Mouse (Mus musculus) lung, postnatal 14 days (tissue): ENCODE data around the gene Hormad1.
"Not testable (repeated sequence)": the region's sequence is repeated elsewhere in the genome, so short reads cannot be mapped to it uniquely, and the experiment has no call there.

ENCODE experiments used
- DNase-seq: peaks from one replicate; pipeline ENCODE4 v3.0.0; 2021

The Hormad1 gene

GRCm38 (mm10) chr3:95559437-95559836 is at the start of gene Hormad1:
TSS of gene Hormad1 (plus strand) at chr3:95559677.
- DNase-seq = no peak

DNA sequence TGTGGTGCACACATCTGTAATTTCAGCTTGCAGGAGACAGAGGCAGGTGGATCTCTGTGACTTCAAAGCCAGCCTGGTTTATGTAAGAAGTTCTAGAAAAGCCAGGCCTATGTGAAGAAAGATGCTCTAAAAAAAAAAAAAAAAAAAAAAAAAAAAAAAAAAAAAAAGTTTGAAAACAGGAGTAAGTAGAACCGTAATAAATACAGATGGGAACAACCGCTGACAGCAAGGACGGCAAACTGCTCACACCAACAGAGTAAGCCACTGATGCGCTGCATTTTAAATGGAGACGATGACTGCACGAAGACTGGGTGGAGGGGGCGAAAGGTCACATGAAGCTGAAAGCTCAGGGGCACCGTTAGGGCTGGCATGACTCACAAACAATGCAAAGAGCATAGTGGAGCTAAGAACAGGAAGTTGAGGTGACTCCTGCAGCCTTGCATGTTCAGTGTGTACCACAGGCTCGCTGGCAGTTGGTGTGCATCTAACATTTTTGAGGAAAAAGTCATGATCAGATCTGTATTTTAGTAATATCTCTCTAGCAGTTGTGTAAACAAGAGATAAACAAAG is 47.8 kb upstream of the Hormad1 start:
- no peak for DNase-seq

- DNase-seq = no peak
Measured at GRCm38 (mm10) chr3:95516614-95517041, 42.8 kb upstream of the Hormad1 start.

DNA sequence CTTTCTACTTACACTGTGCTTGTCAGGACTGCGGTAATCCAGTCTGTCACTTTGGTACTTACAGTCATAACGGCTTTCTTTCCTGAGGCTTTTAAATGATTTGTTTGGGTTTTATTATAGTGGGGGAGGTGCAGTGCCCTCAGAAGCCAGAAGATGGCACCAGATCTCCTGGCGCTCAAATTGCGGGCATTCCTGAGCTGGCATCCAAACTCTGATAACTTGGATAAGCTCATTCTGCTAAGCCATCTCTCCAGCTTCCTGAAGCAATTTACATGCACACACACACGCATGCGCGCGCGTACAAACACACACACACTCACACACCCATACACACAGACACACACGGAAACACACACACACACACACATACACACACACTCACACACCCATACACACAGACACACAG is 42.0 kb upstream of the Hormad1 start:
- peak; percentile 77 for DNase-seq

- no peak for DNase-seq
Measured at GRCm38 (mm10) chr3:95518891-95519290, 40.6 kb upstream of the Hormad1 start.

DNA sequence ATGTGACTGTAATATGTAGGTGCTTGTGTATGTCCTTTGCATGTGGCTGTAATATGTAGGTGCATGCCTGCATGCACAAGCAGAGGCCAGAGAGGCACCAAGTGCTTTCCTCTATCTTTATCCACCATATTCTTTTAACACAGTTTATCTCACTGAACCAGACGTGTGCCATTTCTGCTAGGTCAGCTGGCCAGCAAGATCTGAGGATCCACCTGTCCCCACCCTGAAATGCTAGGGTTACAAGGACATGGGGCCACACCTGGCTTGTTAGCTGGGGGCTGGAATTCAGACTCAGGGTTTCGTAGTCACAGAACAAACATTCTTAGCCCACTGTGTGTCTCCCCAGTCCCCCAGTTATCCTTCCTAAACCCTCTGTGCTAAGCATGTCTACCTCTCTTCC is 40.2 kb upstream of the Hormad1 start:
- DNase-seq = no peak

GRCm38 (mm10) chr3:95520100-95520499 is 39.4 kb upstream of the Hormad1 start:
- no peak for DNase-seq

- DNase-seq = peak; percentile 22
Measured at GRCm38 (mm10) chr3:95521168-95521567, 38.3 kb upstream of the Hormad1 start.

DNA sequence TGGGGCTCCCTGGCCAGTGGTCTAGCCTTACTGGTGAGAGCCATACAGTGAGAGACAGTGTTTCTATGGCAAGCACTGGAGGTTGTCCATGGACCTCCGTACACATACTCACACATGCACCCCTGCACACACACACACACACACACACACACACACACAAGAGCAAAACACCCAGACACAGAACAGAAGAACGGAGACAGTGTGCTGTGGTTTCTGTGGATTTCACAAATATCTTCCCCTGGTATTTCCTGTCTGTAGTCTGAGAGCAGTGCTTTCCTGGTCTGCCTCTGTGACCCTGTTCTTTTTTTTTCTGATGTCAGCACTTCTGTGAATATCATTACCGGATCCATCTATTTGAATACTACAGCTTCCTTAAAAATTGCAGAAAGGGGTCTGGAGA is 35.8 kb upstream of the Hormad1 start:
- no peak for DNase-seq

DNA sequence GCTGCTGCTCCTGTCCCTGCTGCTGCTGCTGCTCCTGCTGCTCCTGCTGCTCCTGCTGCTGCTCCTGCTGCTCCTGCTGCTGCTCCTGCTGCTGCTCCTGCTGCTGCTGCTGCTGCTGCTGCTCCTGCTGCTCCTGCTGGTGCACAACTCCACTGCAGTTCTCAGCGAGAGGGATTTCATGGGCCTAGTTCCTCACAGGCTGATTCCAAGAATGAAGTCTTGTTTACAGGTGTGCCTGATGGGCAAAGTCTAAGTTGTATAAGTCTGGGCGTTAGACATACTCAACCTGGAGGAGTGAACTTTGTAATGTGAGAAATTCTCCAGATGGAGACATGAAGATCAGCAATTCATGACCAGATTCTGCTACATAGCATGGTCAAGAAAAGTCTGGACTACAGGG is 34.8 kb upstream of the Hormad1 start:
- DNase-seq = no peak

GRCm38 (mm10) chr3:95526111-95526510 is 33.4 kb upstream of the Hormad1 start:
- DNase-seq = no peak

DNA sequence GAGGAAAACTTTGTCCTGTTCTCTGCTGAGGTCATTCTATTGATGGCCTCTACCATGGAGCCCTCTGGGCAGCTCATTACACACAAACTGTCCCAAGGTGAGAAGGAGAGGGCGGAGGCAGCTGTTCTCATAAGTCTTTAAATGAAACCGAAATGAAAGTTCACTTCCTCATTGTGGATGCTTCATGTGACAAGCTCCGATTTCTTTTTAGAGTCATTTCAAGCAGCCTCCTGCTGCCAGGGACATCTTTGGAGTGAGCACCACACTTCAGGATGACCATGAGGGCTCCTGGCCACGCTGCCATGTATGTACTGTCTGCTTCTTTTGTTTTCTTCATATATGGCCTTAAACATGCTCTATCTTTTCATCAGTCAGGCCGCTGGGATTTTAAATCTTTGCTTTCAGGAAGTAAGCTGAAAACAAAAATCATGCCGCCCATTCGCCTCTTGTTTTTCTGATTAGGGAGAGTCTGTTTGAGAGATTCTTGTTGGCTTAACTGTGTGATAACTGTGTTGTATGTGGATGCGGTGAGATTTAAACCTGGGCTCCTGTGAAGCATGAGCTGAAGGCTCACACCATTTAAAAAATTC is 32.8 kb upstream of the Hormad1 start, which contains the start of gene Ctss:
Gene Ctss (plus strand): TSS at position 165 of the 590 bp plus-strand sequence.
- no peak for DNase-seq

DNA sequence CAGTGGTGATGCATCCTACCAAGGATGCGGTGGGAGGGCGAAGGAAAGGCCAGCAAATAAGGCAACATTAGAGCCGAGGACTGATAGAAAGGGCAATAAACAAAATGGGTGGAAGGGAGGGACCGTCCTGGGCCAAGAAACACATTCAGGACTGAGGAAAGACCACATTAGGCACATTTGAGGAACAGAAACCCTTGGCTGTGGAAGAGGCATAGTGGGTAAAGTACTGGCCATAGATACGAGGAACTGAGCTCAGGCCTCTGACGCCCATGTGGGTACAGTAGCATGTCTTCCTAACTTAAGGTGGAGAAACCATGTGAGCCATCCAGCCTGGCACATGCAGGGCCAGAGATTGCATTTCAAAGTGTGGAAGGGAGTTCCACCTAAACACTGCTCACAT is 29.7 kb upstream of the Hormad1 start:
- DNase-seq = no peak

DNA sequence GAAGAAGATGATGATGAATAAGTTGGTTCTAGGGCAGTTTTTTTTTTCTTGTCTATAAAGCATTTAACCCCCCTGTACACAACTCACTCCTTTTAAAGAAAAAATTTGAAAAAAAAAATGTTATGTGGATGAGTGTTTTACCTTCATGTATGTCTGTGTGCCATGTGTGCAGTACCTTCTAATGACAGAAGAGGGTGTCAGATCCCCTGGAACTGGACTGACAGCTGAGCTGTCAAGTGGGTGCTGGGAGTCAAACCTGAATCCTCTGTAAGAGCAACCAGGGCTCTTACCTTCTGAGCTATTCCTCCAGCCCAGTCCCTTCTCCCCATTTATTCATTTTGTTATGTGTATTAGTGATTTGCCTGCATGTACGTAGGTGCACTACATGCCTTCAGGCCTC is 28.5 kb upstream of the Hormad1 start:
- DNase-seq = no peak

DNA sequence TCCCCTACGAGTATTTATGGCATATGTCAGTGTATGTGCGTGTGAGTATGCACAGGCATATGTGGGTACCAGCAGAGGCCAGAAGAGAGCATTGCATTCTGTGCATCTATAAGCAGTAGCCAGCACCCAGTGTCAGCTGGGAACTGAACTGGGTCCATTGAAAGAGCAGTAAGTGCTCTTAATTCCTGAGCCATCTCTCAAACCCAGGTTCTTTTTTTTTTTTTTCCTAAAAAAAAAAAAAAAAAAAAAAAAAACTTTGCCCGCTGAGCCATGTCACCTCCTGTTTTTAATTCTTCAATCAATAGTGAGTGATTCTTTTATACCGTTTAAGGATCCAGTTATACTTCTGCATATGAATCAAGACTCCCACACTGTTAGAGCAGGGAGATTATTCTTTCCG is 26.1 kb upstream of the Hormad1 start:
- DNase-seq = no peak

GRCm38 (mm10) chr3:95534927-95535326 is 24.6 kb upstream of the Hormad1 start:
- no peak for DNase-seq

DNA sequence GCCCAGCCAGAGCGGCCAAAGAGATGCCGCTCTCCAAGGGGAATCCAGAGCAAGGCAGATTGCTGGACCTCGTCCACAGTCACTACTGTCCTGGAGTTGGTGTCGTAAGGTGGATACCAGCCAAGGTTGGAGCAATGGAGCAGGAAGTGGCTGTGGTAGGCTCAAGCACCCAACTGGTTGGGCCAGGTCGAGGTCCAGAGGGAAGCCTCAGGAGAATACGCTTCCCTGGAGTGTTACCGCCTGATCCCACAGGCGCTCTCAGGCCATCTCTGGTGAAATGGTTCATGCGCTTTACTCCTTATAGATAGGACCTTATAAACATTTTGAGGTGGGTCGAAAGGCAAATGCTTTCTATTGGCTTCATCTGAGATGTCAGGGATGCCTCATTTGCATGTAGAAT is 20.5 kb upstream of the Hormad1 start:
- DNase-seq = no peak

GRCm38 (mm10) chr3:95539837-95540236 is 19.6 kb upstream of the Hormad1 start:
- DNase-seq = no peak

DNA sequence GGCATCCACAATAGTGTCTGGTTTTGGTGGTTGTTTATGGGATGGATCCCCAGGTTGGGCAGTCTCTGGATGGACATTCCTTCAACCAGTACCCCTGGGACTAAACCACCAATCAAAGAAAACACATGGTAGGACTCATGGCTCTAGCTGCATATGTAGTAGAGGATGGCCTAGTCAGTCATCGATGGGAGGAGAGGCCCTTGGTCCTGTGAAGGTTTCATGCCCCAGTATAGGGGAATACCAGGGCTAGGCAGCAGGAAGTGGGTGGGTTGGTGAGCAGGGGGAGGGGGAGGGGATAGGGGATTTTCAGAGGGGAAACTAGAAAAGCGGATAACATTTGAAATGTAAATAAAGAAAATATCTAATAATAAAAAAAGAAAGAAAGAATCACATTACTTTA is 18.3 kb upstream of the Hormad1 start:
- not testable (repeated sequence) for DNase-seq

DNA sequence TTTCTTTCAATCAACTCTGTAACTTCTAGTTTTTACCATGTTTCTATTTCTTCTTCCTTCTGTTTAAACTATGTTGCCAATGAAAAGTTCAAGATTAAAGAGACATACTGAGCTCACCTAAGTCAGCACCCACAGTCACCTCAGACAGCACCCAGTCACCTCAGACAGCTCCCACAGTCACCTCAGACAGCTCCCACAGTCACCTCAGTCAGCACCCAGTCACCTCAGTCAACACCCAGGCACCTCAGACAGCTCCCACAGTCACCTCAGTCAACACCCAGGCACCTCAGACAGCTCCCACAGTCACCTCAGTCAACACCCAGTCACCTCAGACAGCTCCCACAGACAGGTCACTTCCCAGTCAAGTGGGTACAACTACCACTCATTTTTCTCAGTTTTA is 17.3 kb upstream of the Hormad1 start:
- DNase-seq = no peak

DNA sequence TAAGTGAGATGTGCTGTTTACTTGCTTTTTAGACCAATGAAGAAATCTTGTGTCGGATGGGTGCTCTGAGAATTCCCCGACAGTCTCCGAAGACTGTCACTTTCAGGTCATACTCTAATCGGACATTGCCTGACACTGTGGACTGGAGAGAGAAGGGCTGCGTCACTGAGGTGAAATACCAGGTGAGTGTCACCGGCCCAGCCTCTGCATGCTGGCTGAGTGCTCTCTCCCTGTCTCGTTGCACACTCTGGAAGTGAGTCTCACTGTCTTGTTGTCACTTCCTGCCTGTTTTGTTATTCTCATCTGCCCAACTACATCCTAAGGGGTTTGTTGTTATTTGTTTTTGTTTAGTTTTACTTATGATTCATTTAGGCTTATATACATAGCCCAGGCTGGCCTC is 16.5 kb upstream of the Hormad1 start:
- DNase-seq = no peak

DNA sequence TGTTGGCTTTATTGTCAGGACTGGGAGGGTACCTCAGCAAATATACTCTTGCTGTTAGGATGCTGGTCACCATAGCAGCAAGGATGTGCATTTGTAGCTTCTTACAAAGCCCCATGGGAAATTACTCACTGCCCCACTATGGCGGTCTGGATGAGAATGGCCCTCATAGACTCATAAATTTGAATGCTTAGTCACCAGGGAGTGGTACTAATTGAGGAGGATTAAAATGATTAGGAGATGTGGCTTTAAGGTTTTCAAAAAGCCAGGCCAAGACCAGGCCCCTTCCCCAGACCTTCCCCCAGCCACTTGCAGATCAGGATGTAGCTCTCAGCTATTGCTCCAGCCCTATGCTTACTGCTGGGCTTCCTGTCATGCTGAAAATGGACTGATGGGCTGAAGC is 9.3 kb upstream of the Hormad1 start:
- no peak for DNase-seq

DNA sequence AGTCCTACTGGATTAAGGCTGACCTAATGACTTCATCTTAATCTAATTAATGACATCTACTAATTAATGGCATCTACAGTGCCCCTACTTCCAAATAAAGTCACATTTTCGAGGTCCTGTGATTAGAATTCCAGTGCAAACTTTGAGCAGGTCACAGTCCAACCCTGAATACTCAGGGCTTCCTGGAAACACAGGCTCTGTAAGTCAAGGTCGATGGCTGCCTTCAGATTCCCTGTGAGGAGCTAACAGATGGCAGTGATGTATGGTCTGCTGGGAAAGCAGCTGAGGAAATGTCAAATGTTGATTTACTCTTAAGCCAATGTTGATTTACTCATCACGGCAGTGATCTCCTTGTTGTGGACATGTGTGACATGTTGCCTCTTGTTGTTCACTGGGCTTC is 5.5 kb upstream of the Hormad1 start:
- no peak for DNase-seq

DNA sequence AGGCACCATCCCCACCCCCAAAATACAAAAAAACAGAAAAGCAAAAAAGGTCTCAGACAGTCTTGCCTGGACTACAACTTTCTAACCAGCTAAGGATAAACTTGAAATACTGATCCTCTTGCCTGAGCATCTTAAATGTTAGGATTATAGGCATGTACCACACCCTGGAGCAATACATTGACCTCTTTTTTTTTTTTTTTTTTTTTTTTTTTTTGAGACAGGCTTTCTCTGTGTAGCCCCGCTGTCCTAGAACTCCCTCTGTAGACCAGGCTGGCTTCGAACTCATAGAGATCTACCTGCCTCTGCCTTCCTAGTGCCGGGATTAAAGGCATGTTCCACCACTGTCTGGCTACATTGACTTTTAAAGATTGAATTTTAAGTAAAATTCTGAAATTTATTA is 1.3 kb downstream of the Hormad1 start:
- DNase-seq = no peak

GRCm38 (mm10) chr3:95561826-95562225 is 2.3 kb downstream of the Hormad1 start:
- DNase-seq = peak; percentile 2
